Mouse (Mus musculus) CH12.LX (cell line): ENCODE measurements around the gene Oas1h.

Experiments
- CTCF ChIP-seq, 2 experiments: IDR thresholded peaks in 1 of 2; conservative IDR thresholded peaks in 1 of 2; 2 replicates each; pipeline ENCODE4 v1.5.1; 2011 to 2012; ENCODE audit warnings: low read depth in 2 of 2, low read length in 2 of 2, improper control_type of control experiment in 1 of 2, inconsistent platforms in 1 of 2, mild to moderate bottlenecking in 1 of 2, moderate library complexity in 1 of 2
- EP300 ChIP-seq: IDR thresholded peaks from 2 replicates; pipeline ENCODE4 v1.6.1; 2011; ENCODE audit warnings: low read length, improper control_type of control experiment
- ETS1 ChIP-seq: conservative IDR thresholded peaks from 2 replicates; pipeline ENCODE4 v1.6.1; 2012; ENCODE audit warnings: low read depth, mild to moderate bottlenecking, inconsistent platforms, low read length, improper control_type of control experiment, moderate library complexity
- MAZ ChIP-seq: IDR thresholded peaks from 2 replicates; pipeline ENCODE4 v1.6.1; 2012; ENCODE audit warnings: low read depth, mild to moderate bottlenecking, inconsistent platforms, low read length, improper control_type of control experiment, moderate library complexity
- NELFE ChIP-seq: IDR thresholded peaks from 2 replicates; pipeline ENCODE4 v1.6.1; 2011; ENCODE audit warnings: low read depth, low read length, improper control_type of control experiment
- PAX5 ChIP-seq: IDR thresholded peaks from 2 replicates; pipeline ENCODE4 v1.6.1; 2012; ENCODE audit warnings: low read length, inconsistent platforms, mixed read lengths
- POLR2A ChIP-seq: IDR thresholded peaks from 2 replicates; pipeline ENCODE4 v1.6.1; 2011; ENCODE audit warnings: low read depth, mild to moderate bottlenecking, improper control_type of control experiment, low read length
- RCOR1 ChIP-seq: conservative IDR thresholded peaks from 2 replicates; pipeline ENCODE4 v1.6.1; 2012; ENCODE audit warnings: low read depth, mild to moderate bottlenecking, inconsistent platforms, low read length, improper control_type of control experiment
- SIN3A ChIP-seq: IDR thresholded peaks from 2 replicates; pipeline ENCODE4 v1.6.1; 2012; ENCODE audit warnings: low read length, improper control_type of control experiment, inconsistent platforms
- SMC3 ChIP-seq: IDR thresholded peaks from 2 replicates; pipeline ENCODE4 v1.6.1; 2011; ENCODE audit warnings: low read depth, low read length, improper control_type of control experiment

DNA sequence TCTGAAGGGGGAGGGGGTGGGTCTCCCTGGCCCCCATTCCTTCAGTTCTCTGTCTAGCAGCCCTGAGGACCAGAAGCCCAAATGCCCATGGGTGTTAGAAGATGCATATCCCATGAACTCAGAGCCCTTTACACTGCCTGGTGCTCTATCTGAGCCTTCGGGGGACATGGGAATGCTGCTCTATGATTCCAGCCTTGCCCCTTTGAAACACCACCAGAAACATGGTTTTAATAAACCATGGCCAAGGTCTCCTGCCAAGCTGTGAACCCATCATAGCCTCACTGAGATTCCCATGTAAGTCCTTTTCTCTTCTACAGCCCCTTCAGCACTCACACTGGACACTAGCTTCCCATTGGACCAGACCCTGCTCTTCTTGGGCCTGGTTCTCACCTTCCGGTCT is 28.8 kb downstream of the Oas1h start:
- no peak for TF ChIP-seq POLR2A
- TF ChIP-seq CTCF (conservative IDR thresholded peaks at IDR 0.05 in 1 of 2, IDR thresholded peaks at IDR 0.05 in 1 of 2; ENCODE audit: low read depth in 2 of 2, low read length in 2 of 2) = no peak
- TF ChIP-seq MAZ = no peak
- TF ChIP-seq NELFE = no peak
- no peak for TF ChIP-seq RCOR1
- TF ChIP-seq ETS1 = no peak
- TF ChIP-seq SIN3A = no peak
- TF ChIP-seq EP300 = no peak
- no peak for TF ChIP-seq PAX5
- TF ChIP-seq SMC3 = no peak
